Mouse (Mus musculus) embryonic fibroblast, embryonic 13.5 days (primary cell): ENCODE measurements at regions not wholly inside any gene's neighbourhood (a gene's known extent, or its start where the extent isn't known, plus 50 kb on each side); places are given as distances from the start of the nearest gene placed in this dataset.

Experiments used
- CTCF ChIP-seq: IDR thresholded peaks from 2 replicates; pipeline ENCODE4 v1.5.1; 2011; ENCODE audit warnings: mild to moderate bottlenecking, control low read depth, low read length, moderate library complexity, borderline replicate concordance; ENCODE audit not compliant: insufficient read depth
- POLR2A ChIP-seq: IDR thresholded peaks from 2 replicates; pipeline ENCODE4 v1.6.1; 2011; ENCODE audit warnings: low read depth, mild to moderate bottlenecking, control low read depth, low read length, moderate library complexity

DNA sequence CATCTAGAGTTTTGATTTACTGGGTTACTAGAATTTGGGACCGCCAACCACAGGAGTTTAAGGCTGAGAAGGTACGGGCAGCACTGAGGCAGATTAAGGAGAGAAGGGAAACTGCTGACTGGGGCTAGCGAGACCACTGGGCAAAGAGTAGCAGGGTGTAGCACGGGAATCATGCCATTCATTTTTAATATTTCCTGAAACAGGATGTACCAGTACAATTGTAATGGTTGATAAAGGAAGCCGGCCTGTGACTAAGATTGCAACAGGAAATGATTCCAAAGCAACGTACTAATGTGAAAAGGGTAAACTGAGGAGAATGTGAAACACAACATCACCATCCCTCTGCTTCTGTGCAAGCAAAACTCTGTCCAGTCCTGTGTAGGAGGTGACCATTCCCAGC, 118.3 kb upstream of the Ift57 start:
- no peak for TF ChIP-seq POLR2A
- TF ChIP-seq CTCF = no peak
